Mouse (Mus musculus) layer of hippocampus, adult 11-12 months (tissue): ENCODE data around the gene Hivep2.

Source experiments
- DNase-seq: peaks from one replicate; pipeline ENCODE4 v3.0.0; 2022; ENCODE audit warnings: low spot score

The Hivep2 gene

DNA sequence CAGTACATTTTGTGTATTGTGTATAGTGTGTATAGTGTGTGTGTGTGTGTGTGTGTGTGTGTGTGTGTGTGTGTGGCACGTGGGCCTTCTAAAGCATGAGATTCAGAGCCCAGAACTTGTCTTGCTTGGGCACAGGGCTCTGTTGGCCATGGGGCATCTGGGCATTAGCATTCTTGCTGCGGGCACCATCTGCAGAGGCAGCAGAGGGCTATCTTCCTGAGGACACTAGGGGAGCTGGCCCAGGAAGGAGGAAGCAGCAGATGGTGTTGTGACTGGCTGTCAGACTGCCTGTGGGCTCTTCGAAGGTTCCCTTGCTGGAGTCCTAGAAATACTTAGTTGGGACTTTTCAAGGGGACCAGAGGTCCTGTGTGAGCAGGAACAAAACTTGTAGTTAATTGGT lies 116.4 kb downstream of the Hivep2 start:
- no peak for DNase-seq

DNA sequence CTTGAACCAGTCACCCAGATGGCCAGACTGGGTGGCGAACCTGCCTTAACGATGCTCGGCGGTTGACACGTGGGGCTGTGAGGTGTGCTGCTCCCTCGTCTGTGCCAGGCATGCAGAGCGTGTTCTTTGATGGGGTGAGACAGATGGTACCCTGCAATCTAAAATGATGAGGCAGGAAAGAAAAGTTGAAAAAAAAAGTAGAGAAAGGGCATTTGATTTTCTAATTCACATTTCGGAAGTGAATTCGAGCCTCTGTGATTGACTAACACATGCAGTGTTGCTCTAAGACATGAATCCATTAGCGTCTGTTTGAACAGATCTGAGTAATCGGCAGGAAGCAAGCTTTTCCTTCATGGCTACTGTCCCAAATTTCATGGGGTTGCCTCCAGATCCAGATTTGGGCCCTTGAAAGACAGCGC lies 119.4 kb downstream of the Hivep2 start:
- no peak for DNase-seq

GRCm38 (mm10) chr10:14085882-14086515 lies 120.1 kb downstream of the Hivep2 start:
- no peak for DNase-seq

DNA sequence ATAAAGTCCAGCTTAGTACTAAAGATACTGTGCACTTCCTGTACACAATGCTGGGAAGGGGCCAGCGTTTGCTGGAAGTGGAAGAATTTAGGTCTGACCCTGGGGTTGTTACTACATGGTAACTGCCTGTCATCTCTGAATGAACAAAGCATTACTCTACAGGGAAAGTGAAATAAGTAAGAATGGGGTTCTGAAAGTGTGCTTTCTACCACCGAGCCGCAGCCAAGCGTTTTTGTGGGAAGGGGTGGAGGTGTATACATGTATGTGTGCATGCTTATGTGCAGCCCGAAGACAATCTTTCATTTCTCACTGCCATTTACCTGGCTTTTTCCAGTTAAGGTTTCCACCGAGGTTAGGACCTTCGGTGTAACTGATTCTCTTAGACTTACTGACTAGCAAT lies 121.4 kb downstream of the Hivep2 start:
- DNase-seq = no peak

DNA sequence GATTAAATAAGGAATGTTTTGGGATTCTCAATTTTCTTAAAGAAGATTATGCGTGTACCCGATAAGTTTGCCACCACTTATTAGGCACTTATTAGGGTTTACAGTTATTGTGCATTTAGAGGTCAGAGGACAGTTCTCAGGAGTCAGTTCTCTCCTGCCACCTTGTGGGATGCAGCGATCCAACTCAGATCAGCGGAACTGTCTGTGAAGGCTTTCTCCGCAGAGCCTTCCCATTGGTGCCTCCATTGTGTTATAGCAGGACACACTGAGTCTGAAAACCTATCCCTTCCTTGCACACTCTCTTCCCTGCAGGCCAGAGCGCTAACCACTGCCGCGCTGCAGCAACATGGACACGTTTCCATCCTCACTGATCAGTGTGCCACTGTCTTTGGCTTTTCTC lies 123.6 kb downstream of the Hivep2 start:
- no peak for DNase-seq

- DNase-seq = no peak
These were observed 128.2 kb downstream of the Hivep2 start for GRCm38 (mm10) chr10:14094033-14094432.

DNA sequence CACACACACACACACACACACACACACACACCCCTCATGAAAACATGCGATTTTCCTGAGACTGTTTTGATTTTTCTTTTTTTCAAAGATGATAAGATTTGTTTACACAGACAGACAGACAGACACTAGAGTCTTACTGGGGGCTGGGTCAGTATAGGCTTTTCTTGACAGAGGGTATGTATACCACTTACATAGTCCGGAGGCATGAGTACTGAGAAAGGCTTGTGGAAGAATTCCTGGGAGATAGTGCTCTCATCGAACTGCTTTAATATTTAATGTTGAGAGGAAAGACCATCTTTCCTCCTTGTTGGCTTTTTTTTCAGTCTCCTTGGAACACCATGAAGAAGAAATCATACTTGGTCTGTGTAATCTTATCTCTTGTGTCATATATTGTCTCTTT lies 130.2 kb downstream of the Hivep2 start:
- DNase-seq = no peak

DNA sequence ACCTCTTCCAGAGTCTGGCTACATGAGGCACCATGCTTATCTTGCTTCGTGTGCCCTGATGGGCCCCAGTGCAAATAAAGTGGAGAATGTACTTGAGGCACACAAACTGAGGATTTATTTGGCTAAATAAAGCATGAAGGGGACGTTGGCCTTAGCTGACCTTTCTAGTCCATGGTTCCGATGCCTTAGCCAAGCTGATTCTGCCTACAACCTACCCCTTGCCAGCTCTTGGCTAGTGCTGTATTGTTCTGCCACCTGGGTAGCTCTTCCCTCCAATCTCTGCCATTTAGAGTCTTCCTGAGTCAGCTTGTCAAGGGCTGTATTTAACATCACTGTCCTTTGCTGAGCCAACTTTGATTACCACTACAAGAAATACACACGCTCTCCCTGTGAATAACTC lies 133.3 kb downstream of the Hivep2 start:
- no peak for DNase-seq

GRCm38 (mm10) chr10:14100041-14100440 lies 134.2 kb downstream of the Hivep2 start:
- no peak for DNase-seq

- no peak for DNase-seq
These were observed 135.0 kb downstream of the Hivep2 start for GRCm38 (mm10) chr10:14100847-14101246.

- DNase-seq = no peak
These were observed 136.1 kb downstream of the Hivep2 start for GRCm38 (mm10) chr10:14101966-14102365.

DNA sequence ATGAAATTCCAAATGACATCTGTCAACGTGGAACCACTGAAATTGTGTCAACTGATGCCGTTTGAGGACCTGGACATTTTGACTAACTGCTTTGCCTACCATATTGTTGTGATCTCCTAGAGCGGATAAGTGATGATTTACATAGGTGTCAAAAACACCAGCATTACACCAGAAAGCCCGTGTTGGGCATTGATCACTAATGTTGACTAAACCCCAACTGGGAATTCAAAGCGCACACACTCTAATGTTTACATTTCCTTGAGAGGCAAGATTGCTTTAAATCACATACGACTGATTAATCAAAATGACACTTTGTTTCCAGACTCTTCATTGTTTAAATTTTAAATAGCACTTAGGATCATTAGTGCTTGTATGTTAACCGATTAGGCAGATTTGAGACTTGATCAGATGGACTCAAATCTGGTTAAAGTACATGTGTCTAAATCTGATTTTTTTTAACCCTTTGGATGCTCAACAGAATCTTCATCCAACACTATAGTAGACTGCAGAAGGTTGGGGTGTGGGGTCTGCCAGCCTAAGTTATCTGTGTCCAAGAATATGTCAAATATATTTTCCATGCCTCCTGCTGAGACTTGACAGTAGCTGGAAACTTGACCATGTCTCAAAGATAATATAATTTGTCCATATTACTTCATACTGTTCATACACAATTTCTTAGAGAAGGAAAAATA lies 142.3 kb downstream of the Hivep2 start:
- no peak for DNase-seq

GRCm38 (mm10) chr10:14115846-14116245 lies 150.0 kb downstream of the Hivep2 start:
- no peak for DNase-seq

- no peak for DNase-seq
These were observed 151.1 kb downstream of the Hivep2 start for GRCm38 (mm10) chr10:14116978-14117377.

GRCm38 (mm10) chr10:14119201-14119600 lies 153.3 kb downstream of the Hivep2 start:
- DNase-seq = no peak

DNA sequence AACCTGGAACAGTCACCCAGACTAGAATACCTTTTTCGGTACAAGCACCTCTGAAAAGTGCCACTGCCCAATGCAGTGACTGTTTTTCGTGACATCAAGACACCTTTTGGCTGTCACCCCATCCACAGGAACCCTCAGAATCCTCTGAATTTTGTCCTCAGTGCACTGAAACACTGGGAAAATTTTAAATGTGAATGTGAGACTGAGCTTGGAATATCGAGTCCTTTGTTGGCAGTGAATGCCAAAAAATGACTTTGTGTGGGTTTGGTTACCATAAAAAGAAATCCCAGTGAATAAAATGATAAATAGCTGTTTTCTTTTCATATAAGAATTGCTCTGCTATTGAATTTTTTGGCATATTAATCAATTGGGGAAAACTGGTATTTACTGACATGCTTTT lies 154.6 kb downstream of the Hivep2 start:
- no peak for DNase-seq

DNA sequence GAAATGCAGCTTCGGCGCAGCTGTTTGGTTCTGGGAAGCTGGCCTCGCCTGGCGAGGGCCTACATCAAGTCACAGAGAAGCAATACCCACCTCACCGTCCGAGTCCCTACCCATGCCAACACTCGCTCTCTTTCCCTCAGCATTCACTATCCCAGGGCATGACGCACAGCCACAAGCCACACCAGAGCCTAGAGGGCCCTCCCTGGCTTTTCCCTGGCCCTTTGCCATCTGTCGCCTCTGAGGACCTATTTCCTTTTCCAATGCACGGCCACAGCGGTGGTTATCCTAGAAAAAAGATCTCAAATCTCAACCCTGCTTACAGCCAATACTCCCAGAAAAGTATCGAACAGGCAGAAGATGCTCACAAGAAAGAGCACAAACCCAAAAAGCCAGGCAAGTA lies 162.0 kb downstream of the Hivep2 start:
- DNase-seq = no peak

DNA sequence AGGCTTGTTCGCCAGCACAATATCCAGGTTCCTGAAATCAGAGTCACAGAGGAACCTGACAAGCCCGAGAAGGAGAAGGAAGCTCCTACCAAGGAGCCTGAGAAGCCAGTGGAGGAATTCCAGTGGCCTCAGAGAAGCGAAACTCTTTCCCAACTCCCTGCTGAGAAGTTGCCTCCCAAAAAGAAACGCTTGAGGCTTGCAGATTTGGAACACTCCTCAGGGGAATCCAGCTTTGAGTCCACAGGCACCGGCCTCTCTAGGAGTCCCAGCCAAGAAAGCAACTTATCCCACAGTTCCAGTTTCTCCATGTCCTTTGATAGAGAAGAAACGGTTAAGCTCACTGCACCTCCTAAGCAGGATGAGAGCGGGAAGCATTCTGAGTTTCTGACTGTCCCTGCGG lies 164.4 kb downstream of the Hivep2 start:
- no peak for DNase-seq

DNA sequence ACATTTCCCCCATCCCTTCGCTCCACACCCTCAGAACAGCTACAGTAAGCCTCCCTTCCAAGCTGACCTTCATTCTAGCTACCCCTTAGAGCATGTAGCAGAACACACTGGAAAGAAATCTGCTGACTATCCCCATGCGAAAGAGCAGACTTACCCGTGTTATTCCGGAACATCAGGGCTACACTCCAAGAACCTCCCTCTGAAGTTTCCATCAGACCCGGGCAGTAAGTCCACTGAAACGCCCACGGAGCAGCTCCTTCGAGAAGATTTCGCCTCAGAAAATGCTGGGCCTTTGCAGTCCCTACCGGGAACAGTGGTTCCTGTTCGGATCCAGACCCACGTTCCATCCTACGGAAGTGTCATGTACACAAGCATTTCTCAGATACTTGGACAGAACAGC lies 165.4 kb downstream of the Hivep2 start:
- DNase-seq = no peak

GRCm38 (mm10) chr10:14132061-14132460 lies 166.2 kb downstream of the Hivep2 start:
- no peak for DNase-seq

DNA sequence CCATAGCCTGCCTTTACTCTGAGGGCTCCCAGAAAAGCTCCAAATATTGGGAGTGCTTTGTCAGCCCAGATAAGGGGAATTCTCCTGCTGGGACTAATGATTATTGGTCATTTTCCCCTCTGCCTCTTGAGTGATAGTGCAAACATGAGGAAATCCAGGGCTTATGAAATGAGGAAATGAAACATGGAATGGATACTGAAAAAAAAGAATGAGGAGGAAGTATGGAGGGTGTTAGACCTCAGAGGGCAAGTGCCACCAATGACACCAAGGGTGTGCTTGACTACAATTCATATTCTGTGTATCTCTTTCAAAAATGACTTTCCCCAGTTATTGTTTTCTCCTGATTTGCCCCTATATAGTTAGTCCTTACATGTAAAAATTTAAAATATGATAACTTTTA lies 167.1 kb downstream of the Hivep2 start:
- DNase-seq = no peak

DNA sequence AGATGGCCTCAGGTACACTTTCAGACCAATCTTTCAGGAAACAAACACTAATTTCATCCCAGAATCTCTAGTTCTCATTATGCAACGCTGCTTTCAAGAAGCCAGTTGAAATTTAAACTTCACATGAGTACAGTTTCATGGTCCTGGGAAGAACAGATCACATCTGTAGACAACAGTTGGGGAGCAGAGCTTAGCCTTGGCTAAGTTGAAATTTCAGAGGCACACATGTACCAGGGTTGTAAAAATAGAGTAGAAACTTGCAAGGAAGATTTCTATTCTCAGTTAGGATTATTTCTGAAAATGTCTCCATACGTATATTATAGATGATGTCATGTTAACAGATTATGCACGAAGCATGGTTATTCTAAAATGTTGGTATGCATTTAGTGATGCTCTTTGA lies 172.8 kb downstream of the Hivep2 start:
- DNase-seq = no peak

GRCm38 (mm10) chr10:14144840-14145239 lies 179.0 kb downstream of the Hivep2 start:
- DNase-seq = no peak

DNA sequence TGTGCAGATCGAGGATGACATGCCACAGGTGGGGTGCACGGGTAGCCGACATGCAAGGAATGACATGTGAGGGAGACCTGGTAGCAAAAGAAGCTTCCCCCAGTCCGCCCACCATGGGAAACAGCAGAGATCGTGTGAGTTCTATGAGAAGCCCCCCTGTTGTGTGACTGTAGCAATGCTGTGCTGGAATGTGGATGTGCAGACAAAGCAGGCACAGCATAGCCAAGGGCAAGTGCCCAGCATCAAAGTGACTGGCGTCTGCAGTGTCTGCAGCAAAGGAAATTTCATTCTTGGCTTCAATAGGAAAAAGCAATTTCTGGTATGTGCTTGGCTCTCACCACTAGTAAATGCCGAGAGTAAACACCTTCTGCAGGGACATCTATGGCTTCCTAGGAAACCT lies 199.0 kb downstream of the Hivep2 start:
- no peak for DNase-seq
